Mouse (Mus musculus): ENCODE measurements around the gene Vwc2. TPM values are rescaled to one million over a fixed set of nuclear protein-coding genes. Genes with fewer than 3 reads are reported as not detected.

The Vwc2 gene
- 0.05 TPM in 1 of 2 replicates, not detected in the other for total RNA-seq (2017)

GRCm38 (mm10) chr11:11113576-11114233 is at the start of gene Vwc2:
Vwc2 (plus strand) TSS chr11:11114223.
- 0 out of 2 replicates have a peak, but pooled peaks have one; percentile 19 for ATAC-seq (replicated peaks; ENCODE audit: low read depth, poor library complexity, severe bottlenecking)

GRCm38 (mm10) chr11:11088162-11088756 is 25.8 kb upstream of the Vwc2 start:
- ATAC-seq (replicated peaks; ENCODE audit: low read depth, poor library complexity, severe bottlenecking): no peak

- no peak for ATAC-seq (replicated peaks; ENCODE audit: low read depth, poor library complexity, severe bottlenecking)
Measured at GRCm38 (mm10) chr11:11097606-11098005, 16.4 kb upstream of the Vwc2 start.

GRCm38 (mm10) chr11:11098282-11098681 is 15.7 kb upstream of the Vwc2 start:
- no peak for ATAC-seq (replicated peaks; ENCODE audit: low read depth, poor library complexity, severe bottlenecking)

- ATAC-seq (replicated peaks; ENCODE audit: low read depth, poor library complexity, severe bottlenecking): no peak
Measured at GRCm38 (mm10) chr11:11099011-11099410, 15.0 kb upstream of the Vwc2 start.

- no peak for ATAC-seq (replicated peaks; ENCODE audit: low read depth, poor library complexity, severe bottlenecking)
Measured at GRCm38 (mm10) chr11:11102182-11102581, 11.8 kb upstream of the Vwc2 start.

- no peak for ATAC-seq (replicated peaks; ENCODE audit: low read depth, poor library complexity, severe bottlenecking)
Measured at GRCm38 (mm10) chr11:11102620-11103019, 11.4 kb upstream of the Vwc2 start.

GRCm38 (mm10) chr11:11108922-11109321 is 5.1 kb upstream of the Vwc2 start:
- ATAC-seq (replicated peaks; ENCODE audit: low read depth, poor library complexity, severe bottlenecking): no peak

- ATAC-seq (replicated peaks; ENCODE audit: low read depth, poor library complexity, severe bottlenecking): no peak
Measured at GRCm38 (mm10) chr11:11114234-11115030, 409 bp downstream of the Vwc2 start.

GRCm38 (mm10) chr11:11115031-11115647 is 1.1 kb downstream of the Vwc2 start:
- no peak for ATAC-seq (replicated peaks; ENCODE audit: low read depth, poor library complexity, severe bottlenecking)

- ATAC-seq (replicated peaks; ENCODE audit: low read depth, poor library complexity, severe bottlenecking): peak; percentile 44; the same call in 1 of the 2 replicates
Measured at GRCm38 (mm10) chr11:11115648-11116590, 1.9 kb downstream of the Vwc2 start.

- no peak for ATAC-seq (replicated peaks; ENCODE audit: low read depth, poor library complexity, severe bottlenecking)
Measured at GRCm38 (mm10) chr11:11116736-11117135, 2.7 kb downstream of the Vwc2 start.

- ATAC-seq (replicated peaks; ENCODE audit: low read depth, poor library complexity, severe bottlenecking): no peak
Measured at GRCm38 (mm10) chr11:11122866-11123265, 8.8 kb downstream of the Vwc2 start.

- ATAC-seq (replicated peaks; ENCODE audit: low read depth, poor library complexity, severe bottlenecking): peak; percentile 90
Measured at GRCm38 (mm10) chr11:11131414-11132077, 17.5 kb downstream of the Vwc2 start.

- no peak for ATAC-seq (replicated peaks; ENCODE audit: low read depth, poor library complexity, severe bottlenecking)
Measured at GRCm38 (mm10) chr11:11140622-11141021, 26.6 kb downstream of the Vwc2 start.

GRCm38 (mm10) chr11:11152681-11153080 is 38.7 kb downstream of the Vwc2 start:
- ATAC-seq (replicated peaks; ENCODE audit: low read depth, poor library complexity, severe bottlenecking): no peak

- no peak for ATAC-seq (replicated peaks; ENCODE audit: low read depth, poor library complexity, severe bottlenecking)
Measured at GRCm38 (mm10) chr11:11171396-11171795, 57.4 kb downstream of the Vwc2 start.

GRCm38 (mm10) chr11:11175259-11175658 is 61.2 kb downstream of the Vwc2 start:
- no peak for ATAC-seq (replicated peaks; ENCODE audit: low read depth, poor library complexity, severe bottlenecking)

- ATAC-seq (replicated peaks; ENCODE audit: low read depth, poor library complexity, severe bottlenecking): no peak
Measured at GRCm38 (mm10) chr11:11182705-11183104, 68.7 kb downstream of the Vwc2 start.

Measured in common myeloid progenitor, adult 5-6 weeks (primary cell).